Mouse (Mus musculus) embryonic facial prominence, embryonic 10.5 days (tissue): ENCODE measurements around the gene Adap1. TPM values are rescaled to one million over a fixed set of nuclear protein-coding genes. Genes with fewer than 3 reads are reported as not detected.

ENCODE experiments used
- DNase-seq: peaks from one replicate; pipeline ENCODE4 v3.0.0-alpha.2; 2017; ENCODE audit warnings: low spot score
- H3K27ac ChIP-seq: fragments of 300-500 bp; sonication (generic); replicated peaks from 2 replicates; pipeline ENCODE4 v1.5.1; 2016; ENCODE audit warnings: mild to moderate bottlenecking
- H3K27me3 ChIP-seq: fragments of 300-500 bp; sonication (generic); replicated peaks from 2 replicates; pipeline ENCODE4 v1.6.1; 2016; ENCODE audit warnings: low read depth, mild to moderate bottlenecking; ENCODE audit not compliant: poor library complexity, severe bottlenecking
- H3K36me3 ChIP-seq: fragments of 300-500 bp; sonication (generic); replicated peaks from 2 replicates; pipeline ENCODE4 v1.6.1; 2016; ENCODE audit warnings: mild to moderate bottlenecking, moderate library complexity
- H3K4me1 ChIP-seq: fragments of 300-500 bp; sonication (generic); 2 replicates; pipeline ENCODE4 v1.6.1; 2016
- H3K4me3 ChIP-seq: fragments of 300-500 bp; sonication (generic); 2 replicates; pipeline ENCODE4 v1.5.1; 2016; ENCODE audit warnings: mild to moderate bottlenecking, moderate library complexity
- H3K9me3 ChIP-seq: fragments of 300-500 bp; sonication (generic); 2 replicates; pipeline ENCODE4 v1.6.1; 2016; ENCODE audit warnings: mild to moderate bottlenecking
- WGBS: fragments of 180-500 bp; shearing (Covaris S2); methylation state at CpG from one replicate; pipeline ENCODE4 v1.1.7; 2016; 5-methylcytosine and 5-hydroxymethylcytosine counted together
- polyA plus RNA-seq: library from polyadenylated mRNA; unstranded; fragments of >200 nt; fragmentation: Nextera tagmentation; extraction: Ambion mirVana; gene quantifications from 2 replicates; pipeline ENCODE4 v1.2.1, GENCODE M21; 2016

Gene Adap1
- polyA plus RNA-seq, 1 experiment from 2014 or later = 0.51 TPM

DNA sequence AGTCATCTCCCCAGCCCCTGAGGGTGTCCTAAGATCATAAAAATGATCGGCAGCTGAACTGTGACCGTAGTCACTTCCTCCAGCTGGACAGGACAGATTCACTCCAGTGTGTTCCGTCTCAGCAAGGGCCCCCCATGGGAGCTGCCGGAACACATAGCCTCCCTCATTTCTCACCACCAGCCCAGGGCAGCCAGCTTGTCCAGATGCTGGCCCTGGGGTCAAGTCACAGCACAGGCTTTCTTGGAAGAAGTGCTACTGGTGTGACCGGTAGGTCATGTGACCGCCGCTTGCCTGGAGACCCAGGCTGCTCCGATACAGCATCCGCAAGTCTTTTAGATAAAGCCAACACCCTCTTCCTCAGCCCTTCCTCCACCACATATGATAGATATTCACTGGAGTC is 11.9 kb downstream of the Adap1 start:
- Histone ChIP-seq H3K4me1 (0 out of 2 replicates have a peak, but pooled peaks cover 2% of the 10 kb centered on the region), H3K27me3 (peaks cover 5% of the 10 kb centered on the region; the same call in 1 of the 2 replicates), H3K4me3 (no peak overlapping the region), H3K36me3 (no peaks in the 10 kb centered on the region), H3K9me3 (0 out of 2 replicates have a peak, but pooled peaks cover 2% of the 10 kb centered on the region), H3K27ac (no peak overlapping the region)
- 85% methylated on average over 9 of the region's 9 CpGs for WGBS
- DNase-seq = no peak

DNA sequence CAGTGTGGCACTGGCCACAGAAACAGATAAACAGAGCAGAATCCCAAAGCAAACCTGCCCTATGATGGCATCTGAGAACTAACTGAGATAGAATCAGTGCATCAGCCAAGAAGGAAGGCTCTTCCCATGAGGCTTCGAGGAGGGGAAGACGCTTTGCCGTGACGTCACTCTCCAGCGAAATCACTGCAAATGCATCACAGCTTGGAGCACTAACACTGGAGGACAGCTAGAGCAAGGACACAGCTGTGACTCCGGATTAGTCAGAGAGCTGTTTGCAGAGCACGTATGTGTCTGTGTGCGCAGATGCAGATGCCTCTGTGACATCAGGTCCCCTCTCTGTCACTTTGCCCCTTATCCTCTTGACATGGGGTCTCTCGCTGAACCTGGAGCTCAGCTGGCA is 13.6 kb downstream of the Adap1 start:
- H3K36me3 ChIP-seq = no peaks in the 10 kb centered on the region
- 0 out of 2 replicates have a peak, but pooled peaks cover 2% of the 10 kb centered on the region for H3K9me3 ChIP-seq
- no peak overlapping the region for H3K27ac ChIP-seq
- 90% methylated on average over 9 of the region's 9 CpGs for WGBS
- H3K4me1 ChIP-seq = no peaks in the 10 kb centered on the region
- H3K27me3 ChIP-seq = no peaks in the 10 kb centered on the region
- no peak for DNase-seq
- H3K4me3 ChIP-seq = no peak overlapping the region

DNA sequence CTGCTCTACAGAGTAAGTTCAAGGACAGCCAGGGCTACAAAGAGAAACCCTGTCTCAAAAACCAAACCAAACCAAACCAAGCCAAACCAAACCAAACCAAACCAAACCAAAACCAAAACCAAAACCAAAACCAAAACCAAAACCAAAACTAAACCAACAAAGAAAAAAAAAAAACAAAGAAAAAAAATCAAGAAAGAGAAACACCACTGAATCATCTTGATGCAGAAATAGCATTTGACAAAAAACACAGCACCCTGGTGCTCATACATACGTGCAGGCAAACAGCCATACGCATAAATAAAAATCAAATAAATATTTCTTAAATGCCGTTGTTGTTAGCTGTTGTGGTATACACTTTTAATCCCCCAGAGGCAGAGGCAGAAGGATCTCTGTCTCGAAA is 14.9 kb downstream of the Adap1 start:
- DNase-seq = no peak
- Histone ChIP-seq H3K4me3 (no peak overlapping the region), H3K9me3 (0 out of 2 replicates have a peak, but pooled peaks cover 2% of the 10 kb centered on the region), H3K27me3 (no peaks in the 10 kb centered on the region), H3K4me1 (no peaks in the 10 kb centered on the region), H3K27ac (no peak overlapping the region), H3K36me3 (no peaks in the 10 kb centered on the region)
- WGBS = 87% methylated on average over 4 of the region's 4 CpGs

DNA sequence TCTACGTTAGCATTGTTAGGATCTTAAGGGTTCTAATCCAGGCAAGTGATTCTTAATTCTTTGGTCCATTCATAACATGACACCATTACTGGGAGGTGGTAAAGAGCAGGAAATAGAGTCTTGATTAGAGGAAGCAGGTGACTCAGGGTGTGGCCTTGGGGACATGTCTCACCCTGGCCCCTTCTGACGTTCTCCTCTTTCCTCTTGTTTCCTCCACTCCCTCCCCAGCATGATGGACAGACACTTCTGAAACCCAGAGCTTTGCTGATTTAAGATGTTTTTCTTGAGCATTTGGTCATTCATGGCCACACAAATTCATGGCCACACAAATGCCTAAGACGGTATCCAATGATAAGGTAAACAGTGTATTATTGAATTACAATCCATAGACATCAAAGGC is 15.5 kb downstream of the Adap1 start:
- Histone ChIP-seq H3K9me3 (0 out of 2 replicates have a peak, but pooled peaks cover 2% of the 10 kb centered on the region), H3K27ac (no peak overlapping the region), H3K36me3 (no peaks in the 10 kb centered on the region), H3K4me3 (no peak overlapping the region), H3K4me1 (no peaks in the 10 kb centered on the region), H3K27me3 (no peaks in the 10 kb centered on the region)
- 75% methylated on average over 3 of the region's 3 CpGs for WGBS
- DNase-seq = no peak

DNA sequence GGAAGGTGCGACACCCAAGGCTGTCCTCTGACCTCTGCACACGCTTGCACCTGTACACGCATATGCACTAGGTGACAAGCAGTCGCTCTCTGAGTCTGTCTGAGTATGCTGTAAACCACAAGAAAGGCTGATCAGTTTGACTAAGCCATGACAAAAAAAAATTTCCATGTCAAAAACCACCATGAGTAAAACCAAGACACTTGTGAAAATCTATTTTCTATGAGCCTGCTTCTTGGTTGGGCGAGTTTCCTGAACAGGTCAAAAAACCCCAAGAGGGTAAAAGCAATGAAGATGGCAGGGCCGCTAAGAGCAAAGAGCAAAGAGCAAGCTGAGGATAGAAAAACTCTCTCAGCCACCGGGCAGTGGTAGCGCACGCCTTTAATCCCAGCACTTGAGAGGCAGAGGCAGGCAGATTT is 21.8 kb downstream of the Adap1 start:
- no peaks in the 10 kb centered on the region for H3K9me3 ChIP-seq
- 0 out of 2 replicates have a peak, but pooled peaks cover 6% of the 10 kb centered on the region for H3K27me3 ChIP-seq
- no peaks in the 10 kb centered on the region for H3K36me3 ChIP-seq
- H3K4me3 ChIP-seq = no peak overlapping the region
- WGBS = 90% methylated on average over 9 of the region's 9 CpGs
- no peak overlapping the region for H3K27ac ChIP-seq
- peaks cover 13% of the 10 kb centered on the region for H3K4me1 ChIP-seq
- no peak for DNase-seq

DNA sequence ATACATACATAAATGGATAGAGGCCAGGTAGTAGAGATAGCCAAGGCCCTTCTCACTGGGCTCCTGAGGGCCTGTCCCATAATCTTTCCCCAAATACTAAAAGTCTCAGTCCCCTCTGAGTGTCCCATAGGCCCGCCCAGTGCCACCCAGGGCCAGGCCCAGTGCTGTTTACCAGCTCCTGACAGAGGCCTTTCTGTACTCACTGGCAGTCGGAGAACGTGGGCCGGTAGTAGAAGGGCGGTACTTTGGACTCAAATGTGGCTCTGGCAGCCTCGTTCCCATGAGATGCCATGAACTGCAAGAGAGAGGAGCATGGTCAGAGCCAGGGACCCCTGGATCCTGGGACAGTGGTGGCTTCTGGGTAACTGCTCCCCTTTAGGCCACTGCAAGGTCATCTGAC is 23.3 kb downstream of the Adap1 start:
- no peaks in the 10 kb centered on the region for H3K36me3 ChIP-seq
- peaks cover 20% of the 10 kb centered on the region for H3K4me1 ChIP-seq
- 0 out of 2 replicates have a peak, but pooled peaks cover 6% of the 10 kb centered on the region for H3K27me3 ChIP-seq
- H3K4me3 ChIP-seq = no peak overlapping the region
- H3K9me3 ChIP-seq = no peaks in the 10 kb centered on the region
- WGBS = 89% methylated on average over 6 of the region's 6 CpGs
- DNase-seq = no peak
- no peak overlapping the region for H3K27ac ChIP-seq

DNA sequence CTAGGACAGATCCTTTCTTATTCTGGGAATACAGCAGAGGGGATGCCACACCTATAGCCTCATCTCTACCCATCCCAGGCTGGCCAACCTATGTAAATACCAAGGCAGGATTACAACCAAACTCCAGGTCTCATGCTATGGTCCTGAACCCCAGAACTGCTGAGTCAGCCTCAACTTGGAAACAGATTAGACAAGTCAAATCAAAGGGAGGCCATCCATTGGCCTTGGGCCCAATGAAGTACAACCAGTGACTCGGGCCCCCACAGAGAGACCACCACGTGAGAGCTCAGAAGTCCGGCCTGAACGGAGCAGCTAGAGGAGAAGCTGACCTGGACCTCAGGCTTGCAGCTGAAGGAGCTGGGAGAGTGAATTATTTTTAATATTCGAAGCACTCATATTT is 27.7 kb downstream of the Adap1 start:
- Histone ChIP-seq H3K27ac (no peak overlapping the region), H3K4me3 (no peak overlapping the region), H3K4me1 (peaks cover 20% of the 10 kb centered on the region), H3K27me3 (0 out of 2 replicates have a peak, but pooled peaks cover 6% of the 10 kb centered on the region), H3K36me3 (no peaks in the 10 kb centered on the region), H3K9me3 (no peaks in the 10 kb centered on the region)
- WGBS = 84% methylated on average over 5 of the region's 5 CpGs
- no peak for DNase-seq

DNA sequence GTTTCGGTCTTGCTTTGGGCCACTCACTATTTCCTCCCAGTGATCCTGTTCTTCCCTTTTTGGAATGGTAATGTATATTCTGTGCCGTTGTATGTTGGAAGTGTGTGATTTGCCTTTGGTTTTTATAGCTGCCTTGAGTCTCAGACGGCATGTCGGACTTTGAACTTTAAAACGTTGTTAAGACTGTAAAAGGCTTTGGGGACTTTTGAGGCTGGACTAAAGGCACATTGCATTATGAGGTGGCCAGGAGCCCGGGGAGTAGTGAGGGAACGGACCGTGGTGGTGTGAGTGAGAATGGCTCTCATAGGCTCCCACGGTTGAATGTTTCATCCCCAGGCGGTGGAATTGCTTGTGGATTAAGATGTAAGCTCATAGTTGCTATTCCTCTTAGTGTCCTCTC is 28.3 kb downstream of the Adap1 start:
- no peak overlapping the region for H3K27ac ChIP-seq
- 0 out of 2 replicates have a peak, but pooled peaks cover 6% of the 10 kb centered on the region for H3K27me3 ChIP-seq
- DNase-seq = no peak
- no peak overlapping the region for H3K4me3 ChIP-seq
- peaks cover 20% of the 10 kb centered on the region for H3K4me1 ChIP-seq
- 92% methylated on average over 10 of the region's 10 CpGs for WGBS
- H3K36me3 ChIP-seq = no peaks in the 10 kb centered on the region
- H3K9me3 ChIP-seq = no peaks in the 10 kb centered on the region

DNA sequence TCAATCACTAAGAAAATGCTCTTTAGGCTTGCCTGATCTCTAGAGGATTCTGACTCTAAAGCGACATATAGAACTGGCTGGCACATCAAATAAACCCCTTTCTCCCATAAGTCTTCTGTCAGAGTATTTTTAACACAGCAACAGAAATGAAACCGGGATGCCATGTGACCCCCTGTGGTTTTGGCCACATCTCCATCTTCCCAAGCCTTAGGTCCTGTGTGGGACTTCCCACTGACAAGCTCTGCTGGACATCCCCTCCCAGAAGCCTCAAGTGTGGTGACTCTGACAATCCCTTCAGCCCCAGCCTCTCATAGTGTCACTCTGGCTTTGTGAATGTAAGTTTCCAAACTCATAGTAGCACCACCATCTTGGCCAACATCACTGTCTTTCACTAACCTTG is 31.3 kb downstream of the Adap1 start:
- Histone ChIP-seq H3K36me3 (no peaks in the 10 kb centered on the region), H3K4me3 (no peak overlapping the region), H3K27ac (no peak overlapping the region), H3K9me3 (no peaks in the 10 kb centered on the region), H3K4me1 (peaks cover 9% of the 10 kb centered on the region; the same call in 1 of the 2 replicates), H3K27me3 (no peaks in the 10 kb centered on the region)
- WGBS = 82% methylated on average over 2 of the region's 2 CpGs
- DNase-seq = no peak

DNA sequence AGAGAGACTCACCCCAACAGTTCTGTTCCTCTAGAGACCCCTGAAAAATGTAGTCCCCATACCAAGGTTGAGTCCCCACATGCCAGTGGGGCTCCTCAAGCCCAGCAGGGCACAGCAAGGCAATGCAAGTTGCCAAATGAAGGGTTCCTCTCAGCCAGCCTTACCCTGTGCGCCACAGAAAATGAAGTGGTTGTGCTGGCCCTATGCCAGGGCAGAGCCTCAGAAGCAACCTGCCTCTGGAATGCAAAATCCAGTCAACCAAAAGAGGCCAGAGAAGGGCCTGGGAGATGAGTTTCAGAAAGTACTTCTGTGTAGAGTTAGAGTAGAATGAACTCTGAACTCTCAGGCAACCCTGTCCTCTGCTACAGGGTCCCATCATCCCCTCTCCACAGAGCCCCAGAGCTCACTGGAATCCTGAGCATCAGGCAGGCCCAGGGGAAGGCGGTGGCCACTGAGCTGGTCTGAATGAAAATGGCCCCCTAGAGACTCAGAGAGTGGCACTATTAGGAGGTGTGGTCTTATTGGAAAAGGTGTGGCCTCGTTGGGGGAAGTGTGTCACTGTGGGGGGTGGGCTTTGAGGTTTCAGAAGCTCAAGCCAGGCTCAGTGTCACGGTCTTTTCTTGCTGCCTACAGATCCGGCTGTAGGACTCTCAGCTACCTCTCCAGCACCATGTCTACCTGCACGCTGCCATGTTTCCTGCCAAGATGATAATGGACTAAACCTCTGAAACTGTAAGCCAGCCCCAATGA is 33.4 kb downstream of the Adap1 start:
- H3K27me3 ChIP-seq = no peaks in the 10 kb centered on the region
- no peak overlapping the region for H3K4me3 ChIP-seq
- DNase-seq = no peak
- no peaks in the 10 kb centered on the region for H3K36me3 ChIP-seq
- H3K4me1 ChIP-seq = peaks cover 2% of the 10 kb centered on the region
- no peak overlapping the region for H3K27ac ChIP-seq
- no peaks in the 10 kb centered on the region for H3K9me3 ChIP-seq
- 76% methylated on average over 6 of the region's 6 CpGs for WGBS

DNA sequence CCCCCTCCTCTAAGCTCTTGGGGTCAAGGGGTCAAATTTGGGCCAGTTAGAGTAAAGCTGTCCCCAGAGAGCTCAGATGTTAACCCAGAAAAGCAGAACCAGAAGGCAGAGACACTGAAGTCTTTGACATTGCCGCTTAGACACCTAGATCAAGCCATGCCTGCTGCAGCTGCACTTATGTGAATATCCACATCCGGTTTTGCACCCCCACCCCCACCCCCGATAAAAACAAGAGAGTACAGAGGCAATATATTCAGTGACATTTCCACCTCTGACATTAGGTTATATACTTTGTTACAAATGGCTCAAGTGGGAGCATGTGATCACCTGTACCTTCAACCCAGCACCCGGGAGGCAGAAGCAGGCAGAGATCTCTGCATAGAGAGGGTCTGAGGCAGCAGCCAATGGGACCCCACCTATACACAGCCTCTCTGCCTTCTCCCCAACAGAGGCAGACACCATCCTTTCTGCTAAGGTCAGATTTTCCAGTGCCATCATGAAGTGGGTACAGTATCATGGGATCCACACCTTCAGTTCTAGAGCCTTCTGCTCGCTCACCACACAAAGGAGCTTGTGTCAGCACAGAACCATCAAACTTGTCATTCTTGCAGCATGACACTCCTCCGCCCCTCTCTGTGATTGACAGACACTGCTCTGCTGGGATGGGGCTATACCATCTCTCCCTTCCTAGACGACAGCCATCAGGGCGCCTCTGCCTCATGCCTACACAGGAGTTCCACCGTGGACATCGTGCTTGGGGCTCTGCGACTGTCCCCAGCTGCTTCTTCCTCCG is 34.8 kb downstream of the Adap1 start:
- 85% methylated on average over 12 of the region's 12 CpGs for WGBS
- no peak for DNase-seq
- Histone ChIP-seq H3K4me3 (no peak overlapping the region), H3K36me3 (no peaks in the 10 kb centered on the region), H3K9me3 (no peaks in the 10 kb centered on the region), H3K27ac (no peak overlapping the region), H3K27me3 (no peaks in the 10 kb centered on the region), H3K4me1 (peaks cover 15% of the 10 kb centered on the region)

DNA sequence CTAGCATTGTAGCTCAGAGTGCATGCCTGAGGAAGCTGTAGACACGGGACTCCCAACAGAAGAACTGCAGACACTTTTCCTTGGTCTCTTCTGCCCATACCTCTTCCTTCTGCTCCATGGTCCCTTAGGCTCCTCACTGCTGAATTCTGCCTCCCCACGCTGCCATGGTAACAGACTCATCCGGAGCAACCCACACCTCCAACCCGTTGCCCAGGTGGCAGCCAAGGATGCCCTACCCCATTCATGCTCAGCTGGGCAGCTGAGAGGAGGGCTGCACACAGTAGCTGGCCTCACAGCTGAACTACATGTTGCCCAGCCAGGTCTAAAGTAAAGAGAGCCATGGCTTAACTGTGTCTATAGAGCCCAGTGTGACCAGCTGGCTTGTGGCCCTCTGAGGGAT is 36.8 kb downstream of the Adap1 start:
- Histone ChIP-seq H3K9me3 (no peaks in the 10 kb centered on the region), H3K4me3 (no peak overlapping the region), H3K27me3 (no peaks in the 10 kb centered on the region), H3K36me3 (no peaks in the 10 kb centered on the region), H3K4me1 (peaks cover 24% of the 10 kb centered on the region), H3K27ac (no peak overlapping the region)
- 85% methylated on average over 4 of the region's 4 CpGs for WGBS
- DNase-seq = no peak

DNA sequence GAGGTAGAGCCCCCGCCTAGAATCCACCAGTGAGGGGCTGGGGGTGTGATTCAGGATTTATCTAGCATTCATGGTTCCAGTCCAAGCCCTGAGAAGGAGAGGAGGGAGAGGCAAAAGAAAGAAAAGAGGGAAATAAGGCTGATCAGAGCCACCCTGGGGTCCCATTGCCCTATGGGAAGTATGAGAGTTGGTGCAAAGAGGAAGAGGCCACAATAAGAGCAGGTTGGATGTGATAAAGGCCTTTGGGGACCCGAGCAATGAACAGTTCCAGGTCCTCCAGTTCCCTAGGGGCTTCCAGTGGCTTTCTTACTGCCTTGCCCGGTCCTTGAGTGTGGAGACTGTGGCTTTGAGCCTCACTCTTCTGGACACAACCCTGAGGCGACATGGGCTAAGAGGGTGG is 37.6 kb downstream of the Adap1 start:
- Histone ChIP-seq H3K4me1 (peaks cover 24% of the 10 kb centered on the region), H3K9me3 (no peaks in the 10 kb centered on the region), H3K4me3 (no peak overlapping the region), H3K36me3 (no peaks in the 10 kb centered on the region), H3K27me3 (no peaks in the 10 kb centered on the region), H3K27ac (no peak overlapping the region)
- 83% methylated on average over 4 of the region's 4 CpGs for WGBS
- DNase-seq = no peak
